Mouse (Mus musculus) hindbrain, embryonic 10.5 days (tissue): ENCODE data around the gene Mmp9. TPM values are rescaled to one million over a fixed set of nuclear protein-coding genes. Genes with fewer than 3 reads are reported as not detected.
A peak's percentile ranks its signal among the peaks of the same experiment; 100 is the strongest.

ENCODE experiments used
- DNase-seq: peaks from one replicate; pipeline ENCODE4 v3.0.0-alpha.2; 2017; ENCODE audit warnings: low spot score
- H3K27ac ChIP-seq: fragments of 300-500 bp; sonication (generic); 2 replicates; pipeline ENCODE4 v1.5.1; 2016; ENCODE audit warnings: mild to moderate bottlenecking, moderate library complexity
- H3K27me3 ChIP-seq: fragments of 300-500 bp; sonication (generic); 2 replicates; pipeline ENCODE4 v1.6.1; 2016; ENCODE audit warnings: mild to moderate bottlenecking; ENCODE audit not compliant: poor library complexity, insufficient read depth, severe bottlenecking
- H3K36me3 ChIP-seq: fragments of 300-500 bp; sonication (generic); 2 replicates; pipeline ENCODE4 v1.6.1; 2016; ENCODE audit warnings: mild to moderate bottlenecking, moderate library complexity
- H3K4me1 ChIP-seq: fragments of 300-500 bp; sonication (generic); replicated peaks from 2 replicates; pipeline ENCODE4 v1.6.1; 2016; ENCODE audit warnings: mild to moderate bottlenecking
- H3K4me3 ChIP-seq: fragments of 300-500 bp; sonication (generic); 2 replicates; pipeline ENCODE4 v1.5.1; 2016; ENCODE audit warnings: mild to moderate bottlenecking, moderate library complexity
- H3K9me3 ChIP-seq: fragments of 300-500 bp; sonication (generic); 2 replicates; pipeline ENCODE4 v1.6.1; 2016; ENCODE audit warnings: mild to moderate bottlenecking, moderate library complexity
- WGBS: fragments of 180-500 bp; shearing (Covaris S2); methylation state at CpG from one replicate; pipeline ENCODE4 v1.1.7; 2016; 5-methylcytosine and 5-hydroxymethylcytosine counted together
- polyA plus RNA-seq: library from polyadenylated mRNA; unstranded; fragments of >200 nt; fragmentation: Nextera tagmentation; extraction: Ambion mirVana; gene quantifications from 2 replicates; pipeline ENCODE4 v1.2.1, GENCODE M21; 2016

The Mmp9 gene
- polyA plus RNA-seq, 1 experiment from 2014 or later, result 1.2 TPM

DNA sequence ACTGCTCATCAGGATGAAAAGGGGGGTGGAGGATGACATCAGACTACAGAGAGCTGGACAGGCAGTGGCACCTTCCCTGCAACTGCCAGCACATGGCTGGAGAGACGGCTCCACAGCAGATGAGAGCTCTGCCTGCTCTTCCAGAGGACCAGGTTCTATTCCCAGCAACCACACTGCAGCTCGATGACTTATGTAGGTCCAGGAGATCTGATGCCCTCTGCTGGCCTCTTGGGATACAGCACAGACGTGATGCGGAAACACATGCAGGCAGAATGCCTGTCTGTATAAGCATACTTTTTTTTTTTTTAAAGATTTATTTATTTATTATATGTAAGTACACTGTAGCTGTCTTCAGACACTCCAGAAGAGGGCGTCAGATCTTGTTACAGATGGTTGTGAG, 22.3 kb upstream of the Mmp9 start:
- Histone ChIP-seq H3K36me3 (peaks cover 41% of the 10 kb centered on the region), H3K27me3 (no peaks in the 10 kb centered on the region), H3K4me1 (peaks cover 20% of the 10 kb centered on the region), H3K27ac (0 out of 2 replicates have a peak overlapping the region, but pooled peaks have one; percentile 35), H3K9me3 (no peaks in the 10 kb centered on the region), H3K4me3 (no peak overlapping the region)
- WGBS, result 55% methylated on average over 5 of the region's 5 CpGs
- DNase-seq, result no peak

DNA sequence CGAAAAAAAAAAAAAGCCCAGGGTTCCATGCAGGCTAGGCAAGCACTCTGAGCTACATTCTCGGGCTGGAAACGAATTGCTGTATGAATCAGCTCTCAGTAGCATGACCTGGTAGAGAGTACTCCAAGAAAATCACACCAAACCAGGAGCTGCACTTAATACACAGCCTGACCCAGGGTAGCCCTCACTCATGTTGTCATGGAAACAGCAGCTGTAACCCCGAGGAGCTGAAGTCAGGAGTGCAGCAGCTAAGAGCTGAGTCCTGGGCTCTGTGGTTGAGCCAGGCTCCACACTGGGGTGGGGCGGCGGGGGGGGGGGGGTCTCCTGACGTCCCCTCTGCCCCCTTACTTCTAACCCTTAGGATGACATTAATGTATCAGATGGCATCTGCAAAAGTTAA, 18.6 kb upstream of the Mmp9 start:
- Histone ChIP-seq H3K27me3 (no peaks in the 10 kb centered on the region), H3K27ac (no peak overlapping the region), H3K4me1 (peaks cover 27% of the 10 kb centered on the region), H3K36me3 (peaks cover 28% of the 10 kb centered on the region), H3K9me3 (no peaks in the 10 kb centered on the region), H3K4me3 (no peak overlapping the region)
- no peak for DNase-seq
- 63% methylated on average over 7 of the region's 7 CpGs for WGBS

DNA sequence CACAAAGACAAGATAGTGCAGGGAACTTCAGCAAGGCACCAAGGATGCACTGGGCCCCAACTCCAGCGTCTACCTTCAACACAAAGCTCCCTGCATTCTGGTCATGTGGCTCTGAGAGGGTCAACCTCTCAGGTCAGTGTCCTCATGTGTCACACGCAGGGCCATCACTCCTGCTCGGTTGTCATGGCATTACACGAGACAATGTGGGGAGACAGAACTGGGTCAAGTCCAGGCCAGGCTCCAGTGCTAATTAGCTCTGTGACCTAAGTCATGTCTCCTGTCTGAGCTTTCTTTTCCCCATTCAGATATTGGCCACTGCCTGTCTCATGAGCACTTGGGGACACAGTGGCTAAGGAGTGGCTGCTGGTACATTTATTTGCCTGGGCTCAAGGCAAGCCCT, 17.3 kb upstream of the Mmp9 start:
- DNase-seq, result no peak
- no peaks in the 10 kb centered on the region for H3K27me3 ChIP-seq

DNA sequence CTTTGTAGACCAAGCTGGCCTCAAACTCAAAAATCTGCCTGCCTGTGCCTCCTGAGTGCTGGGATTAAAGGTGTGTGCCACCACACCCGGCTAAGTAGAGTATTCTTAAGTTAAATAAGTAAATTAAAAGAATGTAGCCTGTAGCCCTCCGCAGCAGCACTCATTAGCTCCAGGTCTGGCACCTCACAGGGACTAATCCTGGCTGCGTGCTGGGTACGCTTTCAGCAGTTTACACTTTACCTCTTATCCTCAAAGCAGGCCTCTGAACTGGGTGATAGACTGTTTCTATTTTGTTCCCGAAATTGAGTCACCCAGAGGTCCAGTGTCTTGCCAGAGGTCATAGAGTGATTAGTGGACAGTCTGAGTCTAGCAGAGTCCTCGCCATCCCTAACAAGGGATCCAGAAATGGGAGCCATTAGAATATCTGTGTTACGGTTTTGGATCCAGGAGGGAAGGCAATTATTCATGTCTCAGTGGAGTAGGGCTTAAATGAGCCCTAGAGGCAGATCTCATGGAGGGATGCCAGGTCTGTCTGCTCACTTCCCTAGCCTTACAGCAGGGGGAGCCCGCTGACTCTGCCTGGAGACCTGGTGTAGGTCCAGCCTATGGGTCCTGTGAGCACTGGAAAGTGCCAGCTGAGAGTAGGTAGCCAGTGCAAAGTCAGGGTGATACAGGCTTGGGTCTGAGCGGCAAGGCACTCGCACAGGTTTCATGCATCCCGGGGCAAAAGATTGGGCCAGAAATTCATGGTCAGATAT, 16.3 kb upstream of the Mmp9 start:
- no peaks in the 10 kb centered on the region for H3K27me3 ChIP-seq
- peaks cover 18% of the 10 kb centered on the region for H3K36me3 ChIP-seq
- no peak overlapping the region for H3K4me3 ChIP-seq
- WGBS, result 42% methylated on average over 11 of the region's 11 CpGs
- peaks cover 24% of the 10 kb centered on the region for H3K4me1 ChIP-seq
- H3K9me3 ChIP-seq, result no peaks in the 10 kb centered on the region
- peak; percentile 77 for DNase-seq
- H3K27ac ChIP-seq, result no peak overlapping the region

More for the DNA sequence above, 17.3 kb upstream of the Mmp9 start:
- Histone ChIP-seq H3K36me3 (peaks cover 25% of the 10 kb centered on the region), H3K9me3 (no peaks in the 10 kb centered on the region), H3K27ac (no peak overlapping the region), H3K4me1 (peaks cover 24% of the 10 kb centered on the region), H3K4me3 (no peak overlapping the region)
- WGBS, result 55% methylated on average over 4 of the region's 4 CpGs

DNA sequence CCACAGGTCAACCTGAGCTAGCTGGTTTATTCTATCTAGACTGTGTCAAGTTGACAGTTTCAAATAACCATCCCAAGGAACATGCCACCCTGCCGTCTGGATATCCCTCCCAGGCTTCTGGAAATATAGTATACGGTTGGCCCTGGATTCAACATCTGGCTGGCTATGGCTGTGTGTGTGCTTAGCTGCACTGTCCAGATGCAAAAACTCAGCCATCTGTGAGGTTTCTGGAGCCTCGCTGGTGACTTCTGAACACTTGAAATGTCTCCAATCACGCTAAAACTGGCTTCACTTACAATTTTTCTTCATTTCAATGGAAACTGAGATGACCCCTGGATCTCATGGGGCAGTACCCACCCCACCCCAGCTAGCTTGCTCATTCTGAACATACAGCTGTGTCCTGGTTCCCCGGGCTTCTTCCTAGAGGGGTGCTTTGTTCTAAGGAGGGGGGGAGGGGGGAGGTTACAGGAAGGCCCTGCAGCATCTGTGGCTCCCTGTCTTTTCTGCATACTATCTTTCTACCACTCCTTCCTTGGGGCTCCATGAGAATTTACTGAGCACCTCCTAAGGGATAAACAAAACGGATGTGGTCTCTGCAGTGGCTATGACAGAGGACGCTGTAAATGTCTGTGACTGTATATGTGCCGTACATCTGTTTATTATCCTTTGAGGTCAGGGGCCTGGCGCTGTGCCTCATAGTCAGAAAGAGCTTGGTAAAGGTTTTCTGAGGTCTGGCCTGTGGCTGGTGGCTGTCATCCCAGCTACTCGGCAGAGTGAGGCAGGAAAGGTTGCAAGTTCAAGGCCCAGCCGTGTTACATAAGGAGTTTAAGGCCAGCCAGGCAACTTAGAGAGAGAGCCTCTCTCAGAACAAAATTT, 9.6 kb upstream of the Mmp9 start:
- Histone ChIP-seq H3K9me3 (no peaks in the 10 kb centered on the region), H3K27ac (no peak overlapping the region), H3K36me3 (no peaks in the 10 kb centered on the region), H3K4me3 (no peak overlapping the region), H3K4me1 (peaks cover 12% of the 10 kb centered on the region), H3K27me3 (peaks cover 26% of the 10 kb centered on the region)
- 66% methylated on average over 11 of the region's 11 CpGs for WGBS
- no peak for DNase-seq

DNA sequence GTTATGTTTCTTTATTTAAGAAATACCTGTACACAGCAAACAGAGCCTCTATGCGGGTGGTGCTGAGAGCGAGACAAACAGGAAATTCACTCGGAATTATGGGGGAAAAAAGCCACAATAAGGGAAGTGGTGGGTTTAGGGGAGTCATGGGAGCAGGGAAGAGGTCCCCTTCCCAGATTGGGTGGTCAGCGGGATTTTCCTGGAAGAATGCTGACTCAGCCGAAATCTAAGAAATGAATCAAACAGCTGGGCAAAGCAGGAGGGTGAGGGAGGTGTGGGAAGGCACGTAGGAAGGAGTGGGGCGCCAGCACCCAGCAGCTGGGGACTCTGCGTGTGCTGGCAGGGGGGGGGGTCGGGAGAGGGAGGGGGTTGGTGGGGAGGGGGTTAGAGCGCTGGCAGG, 7.0 kb upstream of the Mmp9 start:
- H3K27me3 ChIP-seq, result peaks cover 52% of the 10 kb centered on the region
- no peak overlapping the region for H3K4me3 ChIP-seq
- 49% methylated on average over 10 of the region's 10 CpGs for WGBS

DNA sequence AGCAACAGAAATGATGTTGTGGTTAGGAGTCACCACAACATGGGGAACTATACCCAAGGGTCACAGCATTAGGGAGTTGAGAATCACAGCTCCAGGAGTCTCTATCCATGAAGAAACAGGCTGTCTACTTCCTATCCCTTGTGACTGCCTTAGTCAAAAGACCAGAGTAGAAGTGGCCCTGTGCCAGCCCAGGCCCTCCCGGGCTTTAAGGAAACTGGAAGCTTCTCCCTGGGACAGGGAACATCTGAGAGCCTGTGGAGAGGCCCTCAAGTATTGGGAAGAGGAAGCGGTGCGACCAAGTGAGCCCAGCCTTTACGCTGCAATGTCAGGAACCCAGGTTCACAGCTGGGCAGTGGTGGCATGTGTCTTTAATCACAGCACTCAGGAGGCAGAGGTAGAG, 4.6 kb upstream of the Mmp9 start:
- H3K27me3 ChIP-seq, result peaks cover 76% of the 10 kb centered on the region
- H3K36me3 ChIP-seq, result no peaks in the 10 kb centered on the region
- H3K9me3 ChIP-seq, result no peaks in the 10 kb centered on the region
- peaks cover 40% of the 10 kb centered on the region for H3K4me1 ChIP-seq
- WGBS, result 79% methylated on average over 4 of the region's 4 CpGs
- H3K4me3 ChIP-seq, result no peak overlapping the region
- DNase-seq, result no peak
- H3K27ac ChIP-seq, result no peak overlapping the region

More for the DNA sequence above, 7.0 kb upstream of the Mmp9 start:
- Histone ChIP-seq H3K4me1 (peaks cover 21% of the 10 kb centered on the region), H3K27ac (no peak overlapping the region), H3K9me3 (no peaks in the 10 kb centered on the region), H3K36me3 (no peaks in the 10 kb centered on the region)
- DNase-seq, result no peak

DNA sequence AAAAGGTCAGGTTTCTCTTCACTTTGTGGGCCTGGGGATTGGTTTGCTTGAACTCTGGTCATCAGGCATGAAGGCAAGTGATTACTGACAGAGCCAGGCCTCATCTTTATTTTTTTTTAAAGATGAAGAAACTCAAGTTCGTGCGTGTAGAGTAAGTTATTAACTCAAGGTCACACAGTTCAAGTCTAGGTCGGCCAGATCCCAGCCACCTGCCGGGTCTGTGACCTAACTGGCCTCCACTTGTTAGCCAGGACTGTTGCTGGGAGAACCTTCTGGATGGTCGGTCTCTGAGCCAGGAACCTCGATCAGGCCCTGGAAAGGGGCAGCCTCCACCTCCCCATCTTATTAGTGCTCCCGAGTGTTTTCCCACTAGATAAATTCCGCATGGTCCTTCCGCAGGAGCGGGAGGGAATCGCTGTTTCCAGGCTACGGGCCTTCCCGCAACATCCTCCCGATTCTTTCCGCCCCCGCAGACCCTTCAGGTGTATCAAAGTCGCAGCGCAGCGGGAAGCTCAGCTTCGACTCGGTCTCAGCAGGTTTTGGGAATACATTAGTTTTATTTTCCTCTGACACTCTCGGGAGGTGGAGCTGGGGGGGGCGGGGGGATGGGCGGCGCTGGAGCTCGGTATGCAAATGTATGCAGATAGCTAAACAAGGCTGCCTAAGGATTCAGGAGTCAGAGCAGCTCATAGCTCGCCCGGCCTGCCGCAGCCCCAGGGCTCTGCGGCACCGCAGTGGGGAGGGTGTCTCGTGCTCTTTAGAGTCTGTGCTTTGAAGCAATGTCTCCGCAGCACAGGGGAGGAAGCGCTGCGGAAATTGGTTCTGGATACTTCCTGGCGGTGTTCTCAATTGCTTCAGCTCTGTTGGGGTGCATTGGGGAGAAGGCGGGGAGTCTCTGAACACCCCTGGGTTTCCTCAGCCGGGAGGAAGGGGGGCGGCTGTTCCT, 2.2 kb upstream of the Mmp9 start:
- 2% methylated on average over 39 of the region's 39 CpGs for WGBS
- H3K27me3 ChIP-seq, result peaks cover 91% of the 10 kb centered on the region

DNA sequence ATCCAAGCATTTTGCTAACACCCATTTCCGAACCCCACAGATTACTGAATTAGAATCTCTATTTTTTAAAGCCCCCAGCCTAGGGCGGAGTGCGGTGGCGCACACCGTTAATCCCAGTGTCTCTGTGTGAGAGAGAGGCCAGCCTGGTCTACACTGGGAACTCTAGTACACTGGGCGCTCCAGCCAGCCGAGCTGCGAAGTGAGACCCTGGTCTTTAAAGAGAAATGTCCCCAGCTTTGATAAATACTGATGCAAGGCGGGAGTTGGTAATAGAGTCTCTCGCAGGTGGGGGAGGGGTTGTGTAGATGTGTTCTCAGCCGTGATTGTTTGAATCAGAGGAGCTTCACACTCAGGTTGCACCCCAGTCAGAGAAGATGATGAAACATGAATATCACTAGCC, 1.5 kb upstream of the Mmp9 start:
- no peak for DNase-seq
- 2% methylated on average over 11 of the region's 11 CpGs for WGBS
- no peaks in the 10 kb centered on the region for H3K9me3 ChIP-seq
- H3K27me3 ChIP-seq, result peaks cover 94% of the 10 kb centered on the region
- peaks cover 48% of the 10 kb centered on the region for H3K4me1 ChIP-seq
- no peak overlapping the region; the same call in 1 of the 2 replicates for H3K27ac ChIP-seq
- H3K36me3 ChIP-seq, result no peaks in the 10 kb centered on the region
- peak overlapping the region; percentile 44 for H3K4me3 ChIP-seq

More for the DNA sequence above, 2.2 kb upstream of the Mmp9 start:
- Histone ChIP-seq H3K9me3 (no peaks in the 10 kb centered on the region), H3K36me3 (no peaks in the 10 kb centered on the region), H3K4me3 (peak overlapping the region; percentile 44), H3K4me1 (peaks cover 48% of the 10 kb centered on the region), H3K27ac (0 out of 2 replicates have a peak overlapping the region, but pooled peaks have one; percentile 19)
- peak; percentile 47 for DNase-seq

DNA sequence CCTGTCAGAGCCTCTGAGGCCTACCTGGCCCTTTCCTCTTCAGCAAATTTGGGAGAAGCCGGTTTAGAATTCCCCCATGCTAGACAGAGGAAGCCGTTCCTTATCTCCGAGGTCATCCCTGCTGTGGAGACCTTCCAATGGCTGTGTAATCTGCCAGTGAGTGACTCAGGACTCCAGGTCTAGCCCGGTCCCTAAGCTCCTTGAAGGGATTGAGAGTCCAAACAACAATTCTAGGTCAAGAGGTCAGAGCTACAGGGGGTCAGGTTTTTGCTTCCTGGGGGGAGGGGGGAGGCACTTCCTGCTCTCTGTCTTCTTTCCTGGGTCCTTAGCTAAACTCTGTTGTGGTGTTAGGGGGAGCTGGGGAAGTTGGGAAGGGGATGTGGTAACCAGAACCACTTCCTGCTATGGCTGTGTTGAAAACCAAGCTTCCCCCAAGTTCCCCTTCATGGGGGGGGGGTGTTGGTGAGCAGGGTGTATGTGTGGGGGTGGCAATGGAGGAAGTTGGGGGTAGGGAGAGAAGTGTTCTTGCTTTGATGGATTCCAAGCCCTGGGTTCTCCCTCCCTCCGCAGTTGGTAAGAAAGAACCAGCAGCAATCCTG, 2.2 kb downstream of the Mmp9 start:
- Histone ChIP-seq H3K36me3 (no peaks in the 10 kb centered on the region), H3K9me3 (no peaks in the 10 kb centered on the region), H3K4me1 (peaks cover 51% of the 10 kb centered on the region), H3K4me3 (no peak overlapping the region), H3K27me3 (peaks cover 78% of the 10 kb centered on the region), H3K27ac (no peak overlapping the region)
- WGBS, result 15% methylated on average over 5 of the region's 5 CpGs
- DNase-seq, result no peak

DNA sequence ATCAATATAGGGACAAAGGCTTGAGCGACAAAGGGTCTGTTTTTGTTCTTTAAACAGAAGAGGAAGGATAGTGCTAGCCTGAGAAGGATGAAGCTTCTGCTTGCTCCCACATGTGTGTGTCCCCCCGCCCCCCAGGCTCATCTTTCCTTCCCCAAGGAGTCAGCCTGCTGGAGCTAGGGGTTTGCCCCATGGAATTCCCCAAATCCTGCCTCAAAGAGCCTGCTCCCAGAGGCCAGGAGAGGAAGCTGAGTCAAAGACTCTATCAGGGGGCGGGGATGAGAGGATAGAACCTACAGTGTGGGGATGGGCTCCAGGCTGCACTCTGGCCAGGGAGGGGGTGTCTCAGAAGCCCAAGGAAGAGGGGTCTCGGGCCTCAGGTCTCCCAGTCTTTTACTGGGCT, 6.9 kb downstream of the Mmp9 start:
- WGBS, result 37% methylated on average over 4 of the region's 4 CpGs
- Histone ChIP-seq H3K27ac (no peak overlapping the region), H3K27me3 (peaks cover 78% of the 10 kb centered on the region), H3K4me3 (no peak overlapping the region), H3K4me1 (peaks cover 39% of the 10 kb centered on the region), H3K36me3 (no peaks in the 10 kb centered on the region), H3K9me3 (no peaks in the 10 kb centered on the region)
- no peak for DNase-seq

DNA sequence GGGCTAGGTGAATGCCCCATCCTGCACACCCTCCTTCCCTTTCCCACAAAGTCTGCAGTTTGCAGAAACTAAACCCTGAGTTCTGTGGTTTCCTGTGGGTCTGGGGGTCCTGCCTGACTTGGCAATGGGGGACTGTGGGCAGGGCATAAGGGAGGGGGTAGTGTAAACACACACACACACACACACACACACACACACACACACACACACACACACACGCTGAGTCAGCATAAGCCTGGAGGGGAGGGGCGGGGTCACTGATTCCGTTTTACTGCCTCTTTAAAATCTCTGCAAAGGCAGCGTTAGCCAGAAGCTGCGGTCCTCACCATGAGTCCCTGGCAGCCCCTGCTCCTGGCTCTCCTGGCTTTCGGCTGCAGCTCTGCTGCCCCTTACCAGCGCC, 7.3 kb downstream of the Mmp9 start:
- no peak for DNase-seq
- Histone ChIP-seq H3K27ac (no peak overlapping the region), H3K36me3 (no peaks in the 10 kb centered on the region), H3K4me1 (peaks cover 36% of the 10 kb centered on the region), H3K4me3 (no peak overlapping the region), H3K27me3 (peaks cover 78% of the 10 kb centered on the region), H3K9me3 (no peaks in the 10 kb centered on the region)
- 12% methylated on average over 7 of the region's 7 CpGs for WGBS
